Mouse (Mus musculus): ENCODE measurements around the gene Tnr. TPM values are rescaled to one million over a fixed set of nuclear protein-coding genes. Genes with fewer than 3 reads are reported as not detected.

Gene Tnr
- polyA plus RNA-seq (2015; fragmentation: Nextera tagmentation; extraction: Ambion mirVana), result 0.02 and 0.10 TPM in 2 replicates

DNA sequence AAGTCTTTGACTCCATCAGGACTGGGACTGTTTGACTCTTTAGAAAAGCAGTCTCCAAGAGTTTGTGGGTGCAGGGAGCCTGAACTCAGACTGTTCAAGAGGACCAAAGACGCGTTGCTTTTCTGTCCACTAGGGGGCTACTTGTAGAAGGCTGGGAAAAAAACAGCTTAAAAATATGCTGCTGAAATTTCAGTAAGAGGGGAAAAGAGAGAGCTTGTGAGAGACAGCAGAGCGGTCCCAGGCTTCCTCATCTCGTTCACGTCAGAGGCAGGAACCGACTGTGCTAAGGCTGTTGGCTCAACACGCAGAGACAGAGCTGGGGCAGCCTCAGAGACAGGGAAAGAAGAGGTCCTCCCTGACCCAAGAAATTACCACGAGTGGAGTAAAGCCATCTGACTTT lies at the start of gene Tnr:
TSS of gene Tnr (plus strand) at position 192 of the 400 bp plus-strand sequence.
- H3K9ac ChIP-seq, result no peak within 1 kb of the TSS
- H3K4me2 ChIP-seq, result no peak within 1 kb of the TSS
- no peak within 1 kb of the TSS for H3K27ac ChIP-seq (replicated peaks)
- H3K4me3 ChIP-seq (replicated peaks), result no peak within 1 kb of the TSS
- no peaks in the 10 kb centered on the region for H3K9me3 ChIP-seq (replicated peaks)
- WGBS (ENCODE audit: insufficient replicate concordance), result 1% methylated on average over 8 of the region's 8 CpGs
- no peaks in the 10 kb centered on the region for H3K36me3 ChIP-seq (replicated peaks)
- no peak for ATAC-seq (ENCODE audit: insufficient read depth)
- H3K27me3 ChIP-seq, result no peaks in the 10 kb centered on the region
- no peaks in the 10 kb centered on the region for H3K4me1 ChIP-seq (replicated peaks)

DNA sequence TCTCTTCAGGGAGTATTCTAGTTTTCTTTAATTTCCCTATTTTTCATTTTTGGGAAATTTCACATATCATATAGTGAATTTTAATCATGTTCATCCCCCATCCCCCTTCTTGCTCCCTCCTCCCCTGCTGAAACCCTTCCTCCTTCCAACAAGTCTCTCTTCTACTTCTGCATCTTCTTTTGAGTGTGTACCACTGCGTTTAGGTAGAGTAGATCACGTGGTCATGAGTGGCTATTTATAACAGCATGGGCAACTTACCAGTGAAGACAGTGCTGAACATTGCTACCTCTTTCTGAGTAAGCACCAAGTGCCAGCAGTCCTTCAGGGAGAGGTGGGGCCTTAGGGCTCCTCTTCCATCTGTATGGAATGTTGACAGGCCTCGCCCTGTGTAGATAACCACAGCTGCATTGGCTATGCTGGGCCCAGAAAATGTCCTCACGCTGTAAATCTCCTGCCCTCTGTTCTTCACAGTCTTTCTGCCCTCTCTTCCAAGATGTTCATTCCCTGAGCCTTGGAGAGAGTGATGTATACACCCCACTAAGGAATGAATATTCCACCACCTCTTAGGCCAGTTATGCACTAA lies 33.6 kb upstream of the Tnr start:
- H3K4me2 ChIP-seq, result no peak overlapping the region
- no peaks in the 10 kb centered on the region for H3K36me3 ChIP-seq (replicated peaks)
- no peak overlapping the region for H3K27ac ChIP-seq (replicated peaks)
- no peaks in the 10 kb centered on the region for H3K9me3 ChIP-seq (replicated peaks)
- 49% methylated on average over 4 of the region's 4 CpGs for WGBS (ENCODE audit: insufficient replicate concordance)
- H3K27me3 ChIP-seq, result no peaks in the 10 kb centered on the region
- no peak overlapping the region for H3K4me3 ChIP-seq (replicated peaks)
- H3K9ac ChIP-seq, result no peak overlapping the region
- no peaks in the 10 kb centered on the region for H3K4me1 ChIP-seq (replicated peaks)
- no peak for ATAC-seq (ENCODE audit: insufficient read depth)

DNA sequence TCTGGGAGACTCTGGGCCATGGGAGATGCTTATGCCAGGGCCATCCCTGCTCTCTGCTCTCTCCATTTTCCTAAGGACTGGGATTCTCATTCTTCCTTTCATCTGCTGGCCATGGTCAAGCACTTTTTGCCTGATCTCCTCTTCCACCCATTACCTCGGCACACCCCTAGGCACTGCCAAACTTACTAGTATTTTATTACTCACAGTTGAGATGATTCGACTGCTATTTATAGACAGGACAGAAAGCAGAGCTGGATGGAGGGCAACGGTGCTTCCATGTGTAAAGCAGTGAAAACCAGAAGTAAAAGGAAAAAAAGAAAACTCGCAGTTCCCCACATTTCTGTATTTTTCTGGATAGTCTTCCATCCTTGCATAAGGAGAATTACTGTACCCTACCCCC lies 31.0 kb upstream of the Tnr start:
- Histone ChIP-seq H3K9me3 (replicated peaks) (no peaks in the 10 kb centered on the region), H3K4me1 (replicated peaks) (no peaks in the 10 kb centered on the region), H3K36me3 (replicated peaks) (no peaks in the 10 kb centered on the region), H3K4me2 (no peak overlapping the region), H3K27ac (replicated peaks) (no peak overlapping the region), H3K27me3 (no peaks in the 10 kb centered on the region), H3K9ac (no peak overlapping the region), H3K4me3 (replicated peaks) (no peak overlapping the region)
- 58% methylated on average over 4 of the region's 4 CpGs for WGBS (ENCODE audit: insufficient replicate concordance)
- ATAC-seq (ENCODE audit: insufficient read depth), result no peak

DNA sequence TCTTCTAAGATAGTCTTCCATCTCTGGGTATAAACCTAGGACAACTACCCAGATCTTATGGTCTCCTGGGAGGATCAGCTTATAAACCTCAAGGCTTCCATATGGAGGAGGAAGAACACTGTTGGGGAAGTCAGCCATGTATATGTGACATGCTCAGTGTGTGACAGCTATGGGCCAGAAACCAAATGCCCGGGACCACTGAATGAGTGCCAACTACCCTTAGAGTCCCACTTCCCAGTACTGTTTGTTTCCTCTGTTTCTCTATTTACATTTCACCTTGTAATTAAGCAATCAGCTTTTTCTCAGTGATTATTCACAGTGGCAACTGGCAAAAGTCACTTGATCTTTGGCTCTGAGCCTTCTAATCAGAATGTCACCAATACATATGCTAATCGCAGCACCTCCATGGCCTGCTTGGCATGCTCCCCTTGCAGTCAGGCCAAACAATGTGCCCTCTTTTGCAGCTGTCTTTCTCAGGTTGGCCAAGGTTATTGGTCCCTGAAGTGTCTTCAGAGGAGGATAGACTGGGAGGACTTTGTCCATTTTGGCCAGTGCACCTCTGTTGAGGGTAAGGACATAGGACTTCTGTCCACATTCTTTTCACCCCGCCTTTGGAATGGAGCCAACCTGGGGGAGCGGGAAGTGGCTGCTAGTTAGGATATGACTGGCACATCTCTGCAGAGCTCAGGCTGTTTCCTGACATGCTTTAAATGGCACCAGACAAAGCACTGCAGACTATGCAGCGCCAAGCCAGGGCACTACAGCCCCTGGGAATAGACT lies 29.7 kb upstream of the Tnr start:
- 56% methylated on average over 5 of the region's 5 CpGs for WGBS (ENCODE audit: insufficient replicate concordance)

DNA sequence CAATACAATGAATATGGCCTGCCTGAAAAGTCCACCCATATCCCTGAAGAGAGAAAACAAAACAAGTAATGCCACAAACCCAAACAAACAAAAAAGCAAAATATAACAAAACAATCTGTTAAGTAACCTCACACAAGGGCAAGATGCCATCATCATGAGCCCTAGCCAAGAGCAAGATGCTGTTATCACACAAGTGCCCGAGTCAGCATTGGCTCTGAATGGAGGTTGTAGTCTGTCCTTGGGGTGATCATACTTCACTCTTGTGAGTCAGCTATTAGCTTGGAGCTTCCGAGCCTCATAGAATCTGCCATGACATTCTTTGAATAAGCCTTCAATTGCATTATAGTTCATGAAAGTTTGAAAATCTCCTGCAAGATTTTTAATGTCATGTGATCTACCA lies 25.3 kb upstream of the Tnr start:
- no peak overlapping the region for H3K27ac ChIP-seq (replicated peaks)
- WGBS (ENCODE audit: insufficient replicate concordance), result 64% methylated on average over 2 of the region's 2 CpGs
- no peak for ATAC-seq (ENCODE audit: insufficient read depth)

More for the DNA sequence above, 29.7 kb upstream of the Tnr start:
- Histone ChIP-seq H3K9me3 (replicated peaks) (no peaks in the 10 kb centered on the region), H3K9ac (no peak overlapping the region), H3K27ac (replicated peaks) (no peak overlapping the region), H3K4me2 (no peak overlapping the region), H3K27me3 (no peaks in the 10 kb centered on the region), H3K4me1 (replicated peaks) (no peaks in the 10 kb centered on the region), H3K4me3 (replicated peaks) (no peak overlapping the region), H3K36me3 (replicated peaks) (no peaks in the 10 kb centered on the region)
- ATAC-seq (ENCODE audit: insufficient read depth), result no peak

DNA sequence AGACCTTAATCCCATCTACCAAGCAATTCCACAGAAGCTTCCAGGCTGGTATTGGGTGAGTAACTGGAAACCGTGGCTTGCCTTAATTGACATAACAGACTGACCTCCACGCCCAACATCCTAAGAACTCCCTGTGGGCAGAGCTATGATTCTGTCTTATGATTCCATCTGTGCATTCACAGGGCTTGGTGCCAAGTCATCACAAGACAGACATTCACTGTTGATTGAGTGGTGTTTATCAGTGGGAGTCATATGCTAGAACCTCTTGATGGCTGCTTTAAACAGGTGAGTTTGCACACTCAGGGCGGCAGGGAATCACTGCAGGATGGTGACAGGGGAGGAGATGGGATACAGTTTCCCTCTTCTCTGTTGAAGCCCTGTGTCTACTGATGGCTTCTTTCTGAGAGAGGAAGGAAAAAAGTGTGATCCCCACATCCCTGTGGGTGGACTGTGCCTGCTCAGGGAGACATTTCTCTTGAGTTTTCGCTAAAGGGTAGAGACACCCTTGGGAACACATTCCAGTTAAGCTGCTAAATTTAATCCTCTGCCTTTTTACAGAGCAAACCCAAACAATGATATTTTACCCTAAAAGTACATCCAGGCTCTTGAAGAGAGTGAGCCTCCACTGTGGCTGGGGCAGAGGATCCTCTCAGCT lies 23.6 kb upstream of the Tnr start:
- WGBS (ENCODE audit: insufficient replicate concordance), result 58% methylated on average over 4 of the region's 4 CpGs
- no peaks in the 10 kb centered on the region for H3K4me1 ChIP-seq (replicated peaks)
- H3K4me3 ChIP-seq (replicated peaks), result no peak overlapping the region
- H3K9me3 ChIP-seq (replicated peaks), result no peaks in the 10 kb centered on the region
- no peaks in the 10 kb centered on the region for H3K27me3 ChIP-seq
- no peak overlapping the region for H3K9ac ChIP-seq
- H3K36me3 ChIP-seq (replicated peaks), result no peaks in the 10 kb centered on the region
- no peak overlapping the region for H3K4me2 ChIP-seq
- ATAC-seq (ENCODE audit: insufficient read depth), result no peak
- H3K27ac ChIP-seq (replicated peaks), result no peak overlapping the region

More for the DNA sequence above, 25.3 kb upstream of the Tnr start:
- H3K36me3 ChIP-seq (replicated peaks), result no peaks in the 10 kb centered on the region
- H3K9me3 ChIP-seq (replicated peaks), result no peaks in the 10 kb centered on the region
- H3K9ac ChIP-seq, result no peak overlapping the region
- H3K27me3 ChIP-seq, result no peaks in the 10 kb centered on the region
- H3K4me1 ChIP-seq (replicated peaks), result no peaks in the 10 kb centered on the region
- no peak overlapping the region for H3K4me2 ChIP-seq
- H3K4me3 ChIP-seq (replicated peaks), result no peak overlapping the region

DNA sequence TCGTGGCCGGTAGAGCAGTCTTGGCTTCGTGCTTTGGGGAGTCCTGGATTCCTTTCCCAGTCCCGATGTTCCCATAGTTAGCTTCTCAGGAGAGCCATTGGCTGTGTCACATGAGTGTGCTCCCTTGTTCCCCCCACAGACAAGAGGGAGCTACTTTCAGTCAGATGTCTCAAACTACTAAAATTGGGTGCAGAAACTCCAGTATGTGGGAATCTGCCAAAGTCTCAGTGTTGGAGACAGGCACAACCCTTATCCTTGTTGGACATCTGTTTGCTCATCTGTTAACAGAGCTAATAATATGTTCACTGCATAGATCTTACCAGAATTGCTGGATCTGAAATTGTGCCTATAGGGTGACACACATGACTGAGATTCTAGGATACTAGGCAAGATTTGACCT lies 21.7 kb upstream of the Tnr start:
- H3K9me3 ChIP-seq (replicated peaks), result no peaks in the 10 kb centered on the region
- no peaks in the 10 kb centered on the region for H3K4me1 ChIP-seq (replicated peaks)
- 57% methylated on average over 4 of the region's 4 CpGs for WGBS (ENCODE audit: insufficient replicate concordance)
- no peaks in the 10 kb centered on the region for H3K36me3 ChIP-seq (replicated peaks)
- no peak overlapping the region for H3K27ac ChIP-seq (replicated peaks)
- H3K4me2 ChIP-seq, result no peak overlapping the region
- no peak for ATAC-seq (ENCODE audit: insufficient read depth)
- H3K27me3 ChIP-seq, result no peaks in the 10 kb centered on the region
- H3K4me3 ChIP-seq (replicated peaks), result no peak overlapping the region
- H3K9ac ChIP-seq, result no peak overlapping the region

DNA sequence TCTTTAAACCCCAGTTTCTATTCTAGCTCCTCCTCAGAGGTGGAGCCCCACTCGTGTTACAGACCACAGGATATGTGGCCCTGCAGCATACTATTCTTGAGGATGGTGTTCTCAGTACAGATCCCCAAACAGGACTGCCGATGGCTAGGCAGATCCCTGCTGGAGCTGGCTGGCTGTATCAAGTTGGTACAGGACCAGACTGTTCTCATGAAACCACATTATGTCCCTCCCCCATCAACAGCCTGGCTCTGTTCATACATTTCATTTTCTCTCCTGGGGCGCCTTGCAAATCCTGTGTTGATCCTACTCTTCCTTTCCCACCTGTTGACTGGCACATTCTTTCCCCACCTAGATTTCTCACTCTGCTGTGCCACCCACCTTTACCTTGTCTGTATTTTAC lies 12.9 kb upstream of the Tnr start:
- H3K4me3 ChIP-seq (replicated peaks), result no peak overlapping the region
- 51% methylated on average over 3 of the region's 3 CpGs for WGBS (ENCODE audit: insufficient replicate concordance)

DNA sequence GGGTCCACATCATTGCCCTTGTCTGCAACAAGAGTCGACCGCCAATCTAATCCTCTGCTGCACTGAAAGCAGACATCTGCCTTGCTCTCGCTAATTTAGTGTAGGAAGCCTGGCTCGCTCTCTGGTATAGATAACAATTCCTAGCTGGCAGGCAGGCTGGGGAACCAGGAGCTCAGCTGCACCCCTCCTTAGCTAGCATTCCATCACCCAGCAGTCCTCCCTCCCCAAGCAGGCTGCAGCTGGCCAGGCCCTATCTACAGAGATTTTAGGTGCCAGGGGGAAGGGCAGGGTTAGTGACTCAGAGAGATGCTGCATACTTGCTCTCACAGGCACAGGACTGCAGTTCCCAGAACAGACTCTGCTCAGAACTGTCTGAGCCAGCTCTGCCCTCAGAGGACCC lies 5.9 kb upstream of the Tnr start:
- 28% methylated on average over 4 of the region's 4 CpGs for WGBS (ENCODE audit: insufficient replicate concordance)
- no peak for ATAC-seq (ENCODE audit: insufficient read depth)

More for the DNA sequence above, 12.9 kb upstream of the Tnr start:
- Histone ChIP-seq H3K4me2 (no peak overlapping the region), H3K9me3 (replicated peaks) (no peaks in the 10 kb centered on the region), H3K9ac (no peak overlapping the region), H3K27me3 (no peaks in the 10 kb centered on the region), H3K27ac (replicated peaks) (no peak overlapping the region), H3K4me1 (replicated peaks) (no peaks in the 10 kb centered on the region), H3K36me3 (replicated peaks) (no peaks in the 10 kb centered on the region)
- no peak for ATAC-seq (ENCODE audit: insufficient read depth)

DNA sequence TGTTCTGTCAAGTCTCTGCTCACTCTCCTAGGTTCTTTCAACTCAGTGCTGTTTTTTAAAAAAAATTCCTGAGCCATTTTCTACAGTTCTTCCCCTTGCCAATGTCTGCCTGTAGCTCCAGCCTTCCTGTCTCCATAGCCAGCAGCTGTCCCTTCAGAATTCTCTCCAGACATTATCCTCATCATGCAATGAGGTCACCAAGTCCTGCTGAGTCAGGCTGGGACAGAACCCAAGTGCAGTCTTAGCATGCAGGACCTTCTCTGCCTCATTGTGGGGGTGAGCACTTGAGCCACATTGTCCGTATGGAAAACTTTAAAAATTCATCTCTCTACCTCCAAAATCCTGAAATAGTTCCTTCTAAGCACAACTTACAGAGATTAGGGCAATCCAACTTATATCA lies 4.4 kb upstream of the Tnr start:
- no peak for ATAC-seq (ENCODE audit: insufficient read depth)
- WGBS (ENCODE audit: insufficient replicate concordance), result 35% methylated on average over 1 of the region's 1 CpGs
- Histone ChIP-seq H3K9me3 (replicated peaks) (no peaks in the 10 kb centered on the region), H3K4me3 (replicated peaks) (no peak overlapping the region), H3K27ac (replicated peaks) (no peak overlapping the region), H3K4me1 (replicated peaks) (no peaks in the 10 kb centered on the region), H3K9ac (no peak overlapping the region), H3K27me3 (no peaks in the 10 kb centered on the region), H3K4me2 (no peak overlapping the region), H3K36me3 (replicated peaks) (no peaks in the 10 kb centered on the region)

More for the DNA sequence above, 5.9 kb upstream of the Tnr start:
- Histone ChIP-seq H3K9me3 (replicated peaks) (no peaks in the 10 kb centered on the region), H3K4me1 (replicated peaks) (no peaks in the 10 kb centered on the region), H3K9ac (no peak overlapping the region), H3K4me2 (no peak overlapping the region), H3K27me3 (no peaks in the 10 kb centered on the region), H3K27ac (replicated peaks) (no peak overlapping the region), H3K36me3 (replicated peaks) (no peaks in the 10 kb centered on the region), H3K4me3 (replicated peaks) (no peak overlapping the region)

DNA sequence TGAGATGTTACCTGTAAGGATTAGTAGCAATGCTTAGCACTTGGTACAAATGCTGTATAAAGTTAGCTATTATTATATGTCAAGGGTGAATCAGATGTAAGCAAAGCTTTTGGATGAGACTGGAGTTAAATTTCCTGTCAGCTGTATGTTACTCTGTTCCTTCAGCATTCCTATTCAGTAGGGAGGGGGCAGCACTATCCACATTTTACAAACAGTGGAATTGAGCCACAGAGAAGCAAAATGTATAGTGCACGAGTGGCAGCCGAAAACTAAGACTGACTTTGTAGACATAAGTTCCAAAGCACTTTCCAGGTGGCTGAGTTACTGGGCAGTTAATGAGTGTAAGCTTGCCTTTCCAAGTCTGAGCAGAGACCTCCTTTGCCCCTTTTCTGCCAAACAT lies 500 bp upstream of the Tnr start:
- H3K9ac ChIP-seq, result no peak overlapping the region
- 28% methylated on average over 2 of the region's 2 CpGs for WGBS (ENCODE audit: insufficient replicate concordance)
- no peaks in the 10 kb centered on the region for H3K9me3 ChIP-seq (replicated peaks)
- H3K4me2 ChIP-seq, result no peak overlapping the region
- H3K27me3 ChIP-seq, result no peaks in the 10 kb centered on the region
- ATAC-seq (ENCODE audit: insufficient read depth), result no peak
- no peaks in the 10 kb centered on the region for H3K4me1 ChIP-seq (replicated peaks)
- no peak overlapping the region for H3K27ac ChIP-seq (replicated peaks)
- no peaks in the 10 kb centered on the region for H3K36me3 ChIP-seq (replicated peaks)
- no peak overlapping the region for H3K4me3 ChIP-seq (replicated peaks)

All from liver, embryonic 15.5 days (tissue).